Mouse (Mus musculus): Measurements from ENCODE around the gene Gm37240. TPM values are rescaled to one million over a fixed set of nuclear protein-coding genes. Genes with fewer than 3 reads are reported as not detected.

The Gm37240 gene
- polyA plus RNA-seq, 1 experiment from 2014 or later: 1.1 TPM

GRCm38 (mm10) chr3:85301336-85301735 is 586.0 kb downstream of the Gm37240 start:
- DNase-seq (ENCODE audit: low spot score) (no peak), ATAC-seq (no peak)
- Histone ChIP-seq H3K9ac (ENCODE audit: low read length) (no peak overlapping the region), H3K4me3 (ENCODE audit: low read depth, low read length) (no peak overlapping the region), H3K36me3 (ENCODE audit: control insufficient read depth, insufficient read depth, low read length) (no peaks in the 10 kb centered on the region), H3K27me3 (replicated peaks; ENCODE audit: control insufficient read depth, insufficient read depth, low read length) (no peaks in the 10 kb centered on the region), H3K4me1 (ENCODE audit: control insufficient read depth, insufficient read depth, low read length) (no peaks in the 10 kb centered on the region), H3K9me3 (replicated peaks; ENCODE audit: control insufficient read depth, low read length) (no peaks in the 10 kb centered on the region), H3K4me2 (ENCODE audit: low read length) (no peak overlapping the region), H3K27ac (ENCODE audit: low read depth, low read length) (no peak overlapping the region)
- 100% methylated on average over 2 of the region's 2 CpGs for whole genome bisulfite sequencing

GRCm38 (mm10) chr3:85299649-85300550 is 587.4 kb downstream of the Gm37240 start:
- H3K4me3 ChIP-seq (ENCODE audit: low read depth, low read length): no peak overlapping the region
- H3K27ac ChIP-seq (ENCODE audit: low read depth, low read length): peak overlapping the region; percentile 41
- peak; percentile 97 for ATAC-seq

GRCm38 (mm10) chr3:85295229-85295628 is 592.1 kb downstream of the Gm37240 start:
- 89% methylated on average over 9 of the region's 9 CpGs for WGBS

More at GRCm38 (mm10) chr3:85299649-85300550, 587.4 kb downstream of the Gm37240 start:
- Histone ChIP-seq H3K27me3 (replicated peaks; ENCODE audit: control insufficient read depth, insufficient read depth, low read length) (no peaks in the 10 kb centered on the region), H3K9ac (ENCODE audit: low read length) (no peak overlapping the region), H3K9me3 (replicated peaks; ENCODE audit: control insufficient read depth, low read length) (no peaks in the 10 kb centered on the region), H3K4me2 (ENCODE audit: low read length) (no peak overlapping the region), H3K4me1 (ENCODE audit: control insufficient read depth, insufficient read depth, low read length) (no peaks in the 10 kb centered on the region), H3K36me3 (ENCODE audit: control insufficient read depth, insufficient read depth, low read length) (no peaks in the 10 kb centered on the region)
- DNase-seq (ENCODE audit: low spot score): peak; percentile 86
- WGBS: 27% methylated on average over 18 of the region's 18 CpGs

DNA sequence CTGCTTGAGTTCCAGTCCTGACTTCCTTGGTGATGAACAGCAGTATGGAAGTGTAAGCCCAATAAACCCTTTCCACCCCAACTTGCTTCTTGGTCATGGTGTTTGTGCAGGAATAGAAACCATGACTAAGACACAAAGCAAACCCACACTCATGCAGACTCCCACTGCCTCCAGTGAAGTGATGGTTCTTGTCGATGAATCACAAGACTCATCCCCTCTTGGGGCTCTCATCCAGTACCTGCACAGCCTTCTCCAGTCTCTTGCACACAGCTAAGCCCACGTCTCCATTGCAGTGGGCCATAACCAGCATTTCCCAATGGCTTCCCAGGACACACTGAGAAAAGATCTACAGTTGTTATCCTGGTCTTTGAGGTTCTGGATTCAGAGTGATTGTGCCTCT is 599.7 kb downstream of the Gm37240 start:
- ATAC-seq (no peak), DNase-seq (ENCODE audit: low spot score) (no peak)
- no peaks in the 10 kb centered on the region for H3K27me3 ChIP-seq (replicated peaks; ENCODE audit: control insufficient read depth, insufficient read depth, low read length)
- 63% methylated on average over 2 of the region's 2 CpGs for WGBS
- H3K9me3 ChIP-seq (replicated peaks; ENCODE audit: control insufficient read depth, low read length): no peaks in the 10 kb centered on the region
- H3K27ac ChIP-seq (ENCODE audit: low read depth, low read length): no peak overlapping the region
- H3K9ac ChIP-seq (ENCODE audit: low read length): no peak overlapping the region
- H3K4me1 ChIP-seq (ENCODE audit: control insufficient read depth, insufficient read depth, low read length): no peaks in the 10 kb centered on the region
- no peak overlapping the region for H3K4me2 ChIP-seq (ENCODE audit: low read length)
- no peaks in the 10 kb centered on the region for H3K36me3 ChIP-seq (ENCODE audit: control insufficient read depth, insufficient read depth, low read length)
- no peak overlapping the region for H3K4me3 ChIP-seq (ENCODE audit: low read depth, low read length)

More at GRCm38 (mm10) chr3:85295229-85295628, 592.1 kb downstream of the Gm37240 start:
- no peak overlapping the region for H3K4me3 ChIP-seq (ENCODE audit: low read depth, low read length)
- H3K9ac ChIP-seq (ENCODE audit: low read length): no peak overlapping the region
- no peak for ATAC-seq
- no peaks in the 10 kb centered on the region for H3K9me3 ChIP-seq (replicated peaks; ENCODE audit: control insufficient read depth, low read length)
- no peaks in the 10 kb centered on the region for H3K27me3 ChIP-seq (replicated peaks; ENCODE audit: control insufficient read depth, insufficient read depth, low read length)
- no peak overlapping the region for H3K4me2 ChIP-seq (ENCODE audit: low read length)
- no peaks in the 10 kb centered on the region for H3K4me1 ChIP-seq (ENCODE audit: control insufficient read depth, insufficient read depth, low read length)
- DNase-seq (ENCODE audit: low spot score): no peak
- H3K27ac ChIP-seq (ENCODE audit: low read depth, low read length): no peak overlapping the region
- H3K36me3 ChIP-seq (ENCODE audit: control insufficient read depth, insufficient read depth, low read length): no peaks in the 10 kb centered on the region

- no peak overlapping the region for H3K9ac ChIP-seq (ENCODE audit: low read length)
- no peak for DNase-seq (ENCODE audit: low spot score)
- no peak for ATAC-seq
- H3K4me1 ChIP-seq (ENCODE audit: control insufficient read depth, insufficient read depth, low read length): no peaks in the 10 kb centered on the region
- H3K27ac ChIP-seq (ENCODE audit: low read depth, low read length): no peak overlapping the region
- WGBS: 94% methylated on average over 2 of the region's 2 CpGs
- no peaks in the 10 kb centered on the region for H3K27me3 ChIP-seq (replicated peaks; ENCODE audit: control insufficient read depth, insufficient read depth, low read length)
- no peaks in the 10 kb centered on the region for H3K9me3 ChIP-seq (replicated peaks; ENCODE audit: control insufficient read depth, low read length)
- no peak overlapping the region for H3K4me2 ChIP-seq (ENCODE audit: low read length)
- no peak overlapping the region for H3K4me3 ChIP-seq (ENCODE audit: low read depth, low read length)
- H3K36me3 ChIP-seq (ENCODE audit: control insufficient read depth, insufficient read depth, low read length): no peaks in the 10 kb centered on the region
Observed at GRCm38 (mm10) chr3:85284483-85284882, 602.8 kb downstream of the Gm37240 start.

DNA sequence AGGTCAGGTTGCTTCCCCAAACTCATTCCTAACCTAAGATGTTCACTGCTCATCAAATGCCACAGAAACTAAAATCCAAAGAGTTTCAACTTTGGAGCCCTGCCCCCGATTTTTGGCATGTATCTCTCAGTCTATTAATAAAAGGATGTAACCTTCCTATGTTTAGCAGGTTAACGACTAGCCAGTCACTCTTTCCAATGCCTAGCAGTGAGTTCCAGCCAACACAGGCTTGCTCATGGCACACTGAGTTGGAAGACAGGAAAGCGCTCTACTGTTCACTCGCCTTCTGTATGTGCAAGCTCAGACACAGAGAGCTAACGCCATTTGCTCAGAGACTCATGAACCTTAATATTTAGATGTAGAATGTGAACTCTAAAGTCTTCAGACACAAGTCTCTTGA is 604.5 kb downstream of the Gm37240 start:
- H3K36me3 ChIP-seq (ENCODE audit: control insufficient read depth, insufficient read depth, low read length): no peaks in the 10 kb centered on the region
- H3K4me1 ChIP-seq (ENCODE audit: control insufficient read depth, insufficient read depth, low read length): no peaks in the 10 kb centered on the region
- no peak overlapping the region for H3K27ac ChIP-seq (ENCODE audit: low read depth, low read length)
- H3K27me3 ChIP-seq (replicated peaks; ENCODE audit: control insufficient read depth, insufficient read depth, low read length): no peaks in the 10 kb centered on the region
- ATAC-seq (no peak), DNase-seq (ENCODE audit: low spot score) (no peak)
- no peak overlapping the region for H3K9ac ChIP-seq (ENCODE audit: low read length)
- H3K9me3 ChIP-seq (replicated peaks; ENCODE audit: control insufficient read depth, low read length): no peaks in the 10 kb centered on the region
- H3K4me3 ChIP-seq (ENCODE audit: low read depth, low read length): no peak overlapping the region
- 85% methylated on average over 5 of the region's 5 CpGs for WGBS
- no peak overlapping the region for H3K4me2 ChIP-seq (ENCODE audit: low read length)

GRCm38 (mm10) chr3:85275075-85275474 is 612.2 kb downstream of the Gm37240 start:
- H3K9me3 ChIP-seq (replicated peaks; ENCODE audit: control insufficient read depth, low read length): no peaks in the 10 kb centered on the region
- no peaks in the 10 kb centered on the region for H3K36me3 ChIP-seq (ENCODE audit: control insufficient read depth, insufficient read depth, low read length)
- no peaks in the 10 kb centered on the region for H3K27me3 ChIP-seq (replicated peaks; ENCODE audit: control insufficient read depth, insufficient read depth, low read length)
- ATAC-seq: no peak
- peak; percentile 33 for DNase-seq (ENCODE audit: low spot score)
- H3K9ac ChIP-seq (ENCODE audit: low read length): no peak overlapping the region
- H3K4me2 ChIP-seq (ENCODE audit: low read length): no peak overlapping the region
- no peak overlapping the region for H3K4me3 ChIP-seq (ENCODE audit: low read depth, low read length)
- no peak overlapping the region for H3K27ac ChIP-seq (ENCODE audit: low read depth, low read length)
- 42% methylated on average over 10 of the region's 10 CpGs for WGBS
- no peaks in the 10 kb centered on the region for H3K4me1 ChIP-seq (ENCODE audit: control insufficient read depth, insufficient read depth, low read length)

DNA sequence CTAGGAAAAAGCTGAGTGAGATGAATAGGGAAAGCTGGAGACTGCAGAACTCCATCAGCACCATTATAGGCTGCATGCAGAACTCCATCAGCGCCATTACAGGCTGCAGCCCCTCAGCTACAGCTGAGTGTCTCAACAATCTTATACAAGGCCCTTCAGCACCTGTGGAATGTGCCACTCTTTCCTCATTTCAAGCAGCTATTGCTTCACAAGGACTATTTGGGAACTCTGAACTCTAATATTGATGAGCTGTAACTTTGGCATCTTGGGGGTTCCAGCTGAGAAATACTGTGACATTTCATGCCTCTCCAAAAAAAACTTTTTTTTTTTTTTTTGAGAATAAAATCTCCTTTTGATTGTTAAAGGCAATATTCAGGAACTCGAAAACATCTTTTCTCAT is 615.8 kb downstream of the Gm37240 start:
- Histone ChIP-seq H3K9ac (ENCODE audit: low read length) (no peak overlapping the region), H3K27ac (ENCODE audit: low read depth, low read length) (no peak overlapping the region), H3K36me3 (ENCODE audit: control insufficient read depth, insufficient read depth, low read length) (no peaks in the 10 kb centered on the region), H3K27me3 (replicated peaks; ENCODE audit: control insufficient read depth, insufficient read depth, low read length) (no peaks in the 10 kb centered on the region), H3K4me2 (ENCODE audit: low read length) (no peak overlapping the region), H3K4me3 (ENCODE audit: low read depth, low read length) (no peak overlapping the region), H3K9me3 (replicated peaks; ENCODE audit: control insufficient read depth, low read length) (no peaks in the 10 kb centered on the region), H3K4me1 (ENCODE audit: control insufficient read depth, insufficient read depth, low read length) (no peaks in the 10 kb centered on the region)
- WGBS: 86% methylated on average over 2 of the region's 2 CpGs
- DNase-seq (ENCODE audit: low spot score) (no peak), ATAC-seq (no peak)

GRCm38 (mm10) chr3:85264963-85265362 is 622.4 kb downstream of the Gm37240 start:
- no peak for ATAC-seq
- H3K27ac ChIP-seq (ENCODE audit: low read depth, low read length): no peak overlapping the region
- no peak overlapping the region for H3K4me3 ChIP-seq (ENCODE audit: low read depth, low read length)
- H3K4me1 ChIP-seq (ENCODE audit: control insufficient read depth, insufficient read depth, low read length): no peaks in the 10 kb centered on the region
- H3K36me3 ChIP-seq (ENCODE audit: control insufficient read depth, insufficient read depth, low read length): no peaks in the 10 kb centered on the region
- H3K27me3 ChIP-seq (replicated peaks; ENCODE audit: control insufficient read depth, insufficient read depth, low read length): no peaks in the 10 kb centered on the region
- DNase-seq (ENCODE audit: low spot score): no peak
- 74% methylated on average over 2 of the region's 2 CpGs for WGBS
- H3K4me2 ChIP-seq (ENCODE audit: low read length): no peak overlapping the region
- H3K9me3 ChIP-seq (replicated peaks; ENCODE audit: control insufficient read depth, low read length): no peaks in the 10 kb centered on the region
- no peak overlapping the region for H3K9ac ChIP-seq (ENCODE audit: low read length)
